In the genomic region with DNA sequence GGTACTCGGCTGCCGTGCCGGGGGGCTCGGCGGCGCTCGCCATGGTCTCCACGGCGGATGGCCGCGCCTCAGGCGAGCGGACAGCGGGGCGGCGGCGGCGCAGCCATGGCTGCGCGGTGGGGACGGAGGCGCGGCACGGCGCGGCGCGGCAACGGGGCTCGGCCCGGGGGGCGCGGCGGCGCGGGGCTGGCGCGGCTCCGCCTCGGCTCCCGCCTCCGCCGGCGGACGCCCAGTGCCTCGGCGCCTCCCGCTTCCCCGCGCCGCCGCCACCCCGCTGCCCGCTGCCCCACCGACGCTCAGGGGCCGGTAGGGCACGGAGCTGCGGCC, we compare ENCODE assay signal across 8 mouse cellular contexts. TPM values are rescaled to one million over a fixed set of nuclear protein-coding genes. Genes with fewer than 3 reads are reported as not detected.
DNase-seq lines count a peak whose midpoint lies in the region; ATAC-seq and TF ChIP-seq lines count a peak whose summit lies in the region.

No protein-coding gene starts in this region.

- no peak for DNase-seq in heart, embryonic 10.5 days (ENCODE audit: low spot score)
- no peak for DNase-seq in heart, adult 8-10 months (ENCODE audit: low spot score)
- no peak for DNase-seq in liver, embryonic 14.5 days (ENCODE audit: low read depth in 3 of 3, low spot score in 3 of 3)
- DNase-seq in right cerebral cortex, postnatal 4 days = no peak
- DNase-seq in right cerebral cortex, postnatal 14 days = no peak
- DNase-seq in adipocyte (ENCODE audit: low spot score) = no peak

- H3K4me1 ChIP-seq in heart, embryonic 10.5 days = peaks cover 59% of the 10 kb centered on the region
- H3K4me1 ChIP-seq in forebrain, embryonic 13.5 days = peaks cover 16% of the 10 kb centered on the region
- H3K4me1 ChIP-seq in liver, embryonic 14.5 days (replicated peaks; ENCODE audit: control insufficient read depth in 2 of 2, insufficient read depth in 2 of 2, low read length in 1 of 2) = peaks cover 8 to 18% of the 10 kb centered on the region in 2 experiments; a peak in 3 of 4 replicates

- no peak for TF ChIP-seq CTCF in liver, embryonic 14.5 days (IDR thresholded peaks at IDR 0.05; ENCODE audit: low read depth)

- no peak for TF ChIP-seq EP300 in liver, embryonic 14.5 days (IDR thresholded peaks at IDR 0.05; ENCODE audit: low read depth)

- H3K36me3 ChIP-seq in heart, embryonic 10.5 days = no peaks in the 10 kb centered on the region; the same call in 1 of the 2 replicates
- no peaks in the 10 kb centered on the region for H3K36me3 ChIP-seq in forebrain, embryonic 13.5 days (ENCODE audit: poor library complexity, severe bottlenecking)
- no peaks in the 10 kb centered on the region for H3K36me3 ChIP-seq in liver, embryonic 14.5 days (replicated peaks; ENCODE audit: control insufficient read depth, insufficient read depth, low read depth)

- peak; percentile 11 for ATAC-seq in CD4-positive, CD25-positive, alpha-beta regulatory T cell, adult 4 months
- ATAC-seq in forebrain, embryonic 13.5 days = peak; percentile 44
- peak; percentile 27 for ATAC-seq in liver, embryonic 14.5 days (ENCODE audit: insufficient read depth)

- peaks cover 3% of the 10 kb centered on the region; the same call in 1 of the 2 replicates for H3K9me3 ChIP-seq in heart, embryonic 10.5 days
- H3K9me3 ChIP-seq in forebrain, embryonic 13.5 days (replicated peaks) = peaks cover 7% of the 10 kb centered on the region
- H3K9me3 ChIP-seq in liver, embryonic 14.5 days (ENCODE audit: control insufficient read depth, low read length) = no peaks in the 10 kb centered on the region

- WGBS in heart, embryonic 10.5 days = 4% methylated on average over 59 of the region's 59 CpGs
- WGBS in forebrain, embryonic 13.5 days = 0% methylated on average over 24 of the region's 59 CpGs
- 0% methylated on average over 39 of the region's 59 CpGs for WGBS in liver, embryonic 14.5 days (ENCODE audit: insufficient replicate concordance)

- peak overlapping the region; percentile 85 for H3K4me3 ChIP-seq in heart, embryonic 10.5 days
- H3K4me3 ChIP-seq in forebrain, embryonic 13.5 days = peak overlapping the region; percentile 73
- H3K4me3 ChIP-seq in liver, embryonic 14.5 days (ENCODE audit: insufficient read depth in 1 of 2, low read depth in 2 of 2, low read length in 2 of 2) = peak overlapping the region; percentile 63 to 78

- peak overlapping the region; percentile 94 for H3K27ac ChIP-seq in heart, embryonic 10.5 days
- H3K27ac ChIP-seq in forebrain, embryonic 13.5 days = 0 out of 2 replicates have a peak overlapping the region, but pooled peaks have one; percentile 51
- no peak overlapping the region for H3K27ac ChIP-seq in liver, embryonic 14.5 days

- H3K27me3 ChIP-seq in heart, embryonic 10.5 days (ENCODE audit: insufficient read depth, poor library complexity, severe bottlenecking) = no peaks in the 10 kb centered on the region
- peaks cover 19% of the 10 kb centered on the region for H3K27me3 ChIP-seq in forebrain, embryonic 13.5 days
- H3K27me3 ChIP-seq in liver, embryonic 14.5 days (ENCODE audit: control insufficient read depth, insufficient read depth, low read length) = peaks cover 29% of the 10 kb centered on the region

- peak overlapping the region; percentile 77 for H3K9ac ChIP-seq in forebrain, embryonic 13.5 days
- peak overlapping the region; percentile 51 for H3K9ac ChIP-seq in liver, embryonic 14.5 days (replicated peaks)

- H3K4me2 ChIP-seq in forebrain, embryonic 13.5 days = peak overlapping the region; percentile 100
- H3K4me2 ChIP-seq in liver, embryonic 14.5 days (ENCODE audit: low read depth) = peak overlapping the region; percentile 97

RNA-seq across cellular contexts. Expression of gene Iqsec1, which starts 0.2 kb away (rescaled TPM):
- 12.1 and 14.8 TPM in 2 replicates for polyA plus RNA-seq in heart, embryonic 10.5 days (2016; fragmentation: Nextera tagmentation; extraction: Ambion mirVana)
- total RNA-seq in heart, adult 8-10 months (2022) = 100 to 1,000 TPM; 164 to 183 (median 169) TPM
- polyA plus RNA-seq in CD4-positive, CD25-positive, alpha-beta regulatory T cell, adult 4 months (2017; shearing (Covaris generic)) = 1 to 10 TPM; 6.6 to 8.9 TPM
- 10.0 and 12.4 TPM in 2 replicates for polyA plus RNA-seq in forebrain, embryonic 13.5 days (2015; fragmentation: Nextera tagmentation; extraction: Ambion mirVana)
- polyA plus RNA-seq in liver, embryonic 14.5 days (2012; rRNA removed) = 9.0 and 10.2 TPM in 2 replicates
- polyA plus RNA-seq in liver, embryonic 14.5 days (2014; fragmentation: Nextera tagmentation; extraction: Ambion mirVana) = 4.0 and 4.1 TPM in 2 replicates
